Mouse (Mus musculus) frontal cortex, postnatal 36 days (tissue): ENCODE measurements around the gene Car5a.

ENCODE experiments used
- DNase-seq, 2 experiments: peaks; one replicate each; pipeline ENCODE4 v3.0.0; 2022; ENCODE audit warnings: low spot score in 2 of 2

Car5a gene

GRCm38 (mm10) chr8:121955825-121956500 is 11.3 kb upstream of the Car5a start:
- no peak for DNase-seq

- no peak for DNase-seq
Measured at GRCm38 (mm10) chr8:121954981-121955555, 10.4 kb upstream of the Car5a start.

GRCm38 (mm10) chr8:121953821-121954545 is 9.3 kb upstream of the Car5a start:
- no peak for DNase-seq

GRCm38 (mm10) chr8:121952800-121953199 is 8.1 kb upstream of the Car5a start:
- no peak for DNase-seq

- no peak for DNase-seq
Measured at GRCm38 (mm10) chr8:121952122-121952521, 7.4 kb upstream of the Car5a start.

GRCm38 (mm10) chr8:121951656-121952009 is 6.9 kb upstream of the Car5a start:
- no peak for DNase-seq

- DNase-seq, result peak in 1 of 2 experiments; percentile 47
Measured at GRCm38 (mm10) chr8:121950749-121951655, 6.3 kb upstream of the Car5a start.

GRCm38 (mm10) chr8:121949941-121950748 is 5.4 kb upstream of the Car5a start:
- peak; percentile 98 for DNase-seq

- no peak for DNase-seq
Measured at GRCm38 (mm10) chr8:121949222-121949800, 4.6 kb upstream of the Car5a start, which contains the start of gene Banp. Banp (plus strand) TSS chr8:121949750.

GRCm38 (mm10) chr8:121948321-121949145 is 3.8 kb upstream of the Car5a start:
- no peak for DNase-seq

- DNase-seq, result peak; percentile 57 to 75
Measured at GRCm38 (mm10) chr8:121947753-121948141, 3.0 kb upstream of the Car5a start.

- DNase-seq, result no peak
Measured at GRCm38 (mm10) chr8:121947047-121947752, 2.5 kb upstream of the Car5a start.

- no peak for DNase-seq
Measured at GRCm38 (mm10) chr8:121946351-121946750, 1.6 kb upstream of the Car5a start.

- DNase-seq, result no peak
Measured at GRCm38 (mm10) chr8:121943716-121944115, 988 bp downstream of the Car5a start.

- DNase-seq, result no peak
Measured at GRCm38 (mm10) chr8:121943057-121943540, 1.6 kb downstream of the Car5a start.

GRCm38 (mm10) chr8:121938732-121939131 is 6.0 kb downstream of the Car5a start:
- DNase-seq, result no peak

- DNase-seq, result no peak
Measured at GRCm38 (mm10) chr8:121936391-121936790, 8.3 kb downstream of the Car5a start.

- DNase-seq, result peak; percentile 52 to 71
Measured at GRCm38 (mm10) chr8:121935341-121936294, 9.1 kb downstream of the Car5a start.
